Mouse (Mus musculus) liver, postnatal 0 days (tissue): ENCODE measurements around the gene Ttll12. TPM values are rescaled to one million over a fixed set of nuclear protein-coding genes. Genes with fewer than 3 reads are reported as not detected.
A peak's percentile ranks its signal among the peaks of the same experiment; 100 is the strongest.

Experiments
- ATAC-seq: fragments of 200-750 bp; cut with Nextera tagmentation; 2 replicates; pipeline ENCODE4 v1.8.0; 2017; ENCODE audit warnings: mild to moderate bottlenecking, moderate library complexity
- DNase-seq: peaks from one replicate; pipeline ENCODE4 v3.0.0-alpha.2; 2016
- H3K27ac ChIP-seq: fragments of 300-500 bp; sonication (generic); 2 replicates; pipeline ENCODE4 v1.5.1; 2014; ENCODE audit warnings: antibody characterized with exemption, moderate library complexity, mild to moderate bottlenecking, low read depth
- H3K27me3 ChIP-seq: fragments of 300-500 bp; sonication (generic); 2 replicates; pipeline ENCODE4 v1.6.1; 2014; ENCODE audit warnings: low read length, control low read depth, mixed read lengths; ENCODE audit not compliant: insufficient read depth
- H3K36me3 ChIP-seq: fragments of 300-500 bp; sonication (generic); replicated peaks from 2 replicates; pipeline ENCODE4 v1.6.1; 2014; ENCODE audit warnings: mild to moderate bottlenecking, control low read depth, low read length, moderate library complexity, mixed read lengths; ENCODE audit not compliant: insufficient read depth
- H3K4me1 ChIP-seq: fragments of 300-500 bp; sonication (generic); 2 replicates; pipeline ENCODE4 v1.6.1; 2014; ENCODE audit warnings: antibody characterized with exemption, mild to moderate bottlenecking, control low read depth; ENCODE audit not compliant: insufficient read depth
- H3K4me2 ChIP-seq: fragments of 300-500 bp; sonication (generic); 2 replicates; pipeline ENCODE4 v1.6.1; 2014; ENCODE audit warnings: low read depth, mild to moderate bottlenecking, low read length, moderate library complexity, mixed read lengths
- H3K4me3 ChIP-seq: fragments of 300-500 bp; sonication (generic); 2 replicates; pipeline ENCODE4 v1.5.1; 2014; ENCODE audit warnings: low read depth, low read length
- H3K9ac ChIP-seq: fragments of 300-500 bp; sonication (generic); replicated peaks from 2 replicates; pipeline ENCODE4 v1.6.1; 2014; ENCODE audit warnings: mild to moderate bottlenecking, moderate library complexity
- H3K9me3 ChIP-seq: fragments of 300-500 bp; sonication (generic); 2 replicates; pipeline ENCODE4 v1.6.1; 2016; ENCODE audit warnings: mild to moderate bottlenecking, control low read depth, low read length, mixed read lengths
- CTCF ChIP-seq: sonication (generic); IDR thresholded peaks from 2 replicates; pipeline ENCODE4 v1.5.1; 2016; ENCODE audit warnings: antibody characterized with exemption, low read depth
- EP300 ChIP-seq: IDR thresholded peaks from 2 replicates; pipeline ENCODE4 v1.6.1; 2016; ENCODE audit warnings: antibody characterized with exemption, low read depth, mild to moderate bottlenecking
- WGBS: fragments of 180-500 bp; shearing (Covaris S2); extraction: QIAGEN DNeasy Blood & Tissue Kit; methylation state at CpG from one replicate; pipeline ENCODE4 v1.1.7; 2014; ENCODE audit not compliant: insufficient replicate concordance; 5-methylcytosine and 5-hydroxymethylcytosine counted together
- polyA plus RNA-seq: library from polyadenylated mRNA; unstranded; fragments of >200 nt; fragmentation: Nextera tagmentation; extraction: Ambion mirVana; gene quantifications from 2 replicates; pipeline ENCODE4 v1.2.1, GENCODE M21; 2015

The Ttll12 gene
- polyA plus RNA-seq, 1 experiment from 2014 or later = 12.9 TPM

GRCm38 (mm10) chr15:83575543-83575942 is 19.4 kb downstream of the Ttll12 start:
- H3K9me3 ChIP-seq = no peaks in the 10 kb centered on the region
- no peak overlapping the region for H3K9ac ChIP-seq
- H3K27me3 ChIP-seq = no peaks in the 10 kb centered on the region
- TF ChIP-seq EP300 (no peak), CTCF (no peak)
- 88% methylated on average over 8 of the region's 8 CpGs for WGBS
- H3K4me3 ChIP-seq = no peak overlapping the region
- no peak overlapping the region for H3K27ac ChIP-seq
- ATAC-seq (no peak), DNase-seq (no peak)
- peaks cover 9% of the 10 kb centered on the region for H3K4me1 ChIP-seq
- H3K36me3 ChIP-seq = peaks cover 79% of the 10 kb centered on the region
- no peak overlapping the region for H3K4me2 ChIP-seq

GRCm38 (mm10) chr15:83574731-83575351 is 20.1 kb downstream of the Ttll12 start:
- Histone ChIP-seq H3K4me2 (no peak overlapping the region), H3K4me1 (peaks cover 9% of the 10 kb centered on the region), H3K27ac (no peak overlapping the region), H3K9me3 (no peaks in the 10 kb centered on the region), H3K4me3 (no peak overlapping the region), H3K27me3 (no peaks in the 10 kb centered on the region), H3K36me3 (peaks cover 72% of the 10 kb centered on the region), H3K9ac (no peak overlapping the region)
- WGBS = 78% methylated on average over 6 of the region's 6 CpGs
- ATAC-seq (no peak), DNase-seq (no peak)
- no peak for TF ChIP-seq EP300
- TF ChIP-seq CTCF = no peak

DNA sequence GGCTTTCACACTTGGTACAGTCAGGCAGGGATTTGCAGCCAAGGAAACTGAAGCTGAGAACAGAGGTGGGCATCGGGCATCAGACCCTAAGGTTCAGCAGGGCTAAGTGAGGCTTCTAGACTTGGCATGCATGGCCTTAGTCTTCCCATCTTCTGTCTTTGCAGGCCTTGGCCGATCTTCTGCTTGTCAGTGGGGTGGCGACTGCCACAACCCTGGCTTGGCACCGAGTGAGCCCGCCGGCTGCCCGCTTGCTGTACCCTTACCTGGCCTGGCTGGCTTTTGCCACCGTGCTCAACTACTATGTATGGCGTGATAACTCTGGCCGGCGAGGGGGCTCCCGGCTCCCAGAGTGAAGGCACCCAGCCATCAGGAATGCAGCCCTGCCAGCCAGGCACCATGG is 21.4 kb downstream of the Ttll12 start:
- Histone ChIP-seq H3K27ac (no peak overlapping the region), H3K4me3 (no peak overlapping the region), H3K36me3 (peaks cover 63% of the 10 kb centered on the region), H3K4me2 (no peak overlapping the region), H3K9ac (no peak overlapping the region), H3K9me3 (no peaks in the 10 kb centered on the region), H3K4me1 (peaks cover 9% of the 10 kb centered on the region), H3K27me3 (no peaks in the 10 kb centered on the region)
- DNase-seq (no peak), ATAC-seq (no peak)
- no peak for TF ChIP-seq CTCF
- TF ChIP-seq EP300 = no peak
- WGBS = 90% methylated on average over 12 of the region's 12 CpGs

DNA sequence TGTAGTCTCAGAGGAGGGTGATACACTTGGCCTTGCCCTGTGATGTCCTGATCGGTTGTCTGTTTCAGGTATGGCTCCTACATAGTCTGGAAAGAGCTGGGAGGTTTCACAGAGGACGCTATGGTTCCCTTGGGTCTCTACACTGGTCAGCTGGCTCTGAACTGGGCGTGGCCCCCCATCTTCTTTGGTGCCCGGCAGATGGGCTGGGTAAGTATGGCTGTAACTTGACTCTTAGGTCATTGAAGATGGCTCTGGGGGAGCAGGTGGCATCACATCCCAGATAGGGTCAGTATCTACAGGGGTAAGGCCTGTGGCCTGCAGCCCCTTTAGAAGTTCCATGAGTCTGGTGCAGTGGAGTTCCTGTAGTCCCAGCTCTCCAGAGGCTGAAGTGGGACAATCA is 22.8 kb downstream of the Ttll12 start:
- peaks cover 52% of the 10 kb centered on the region for H3K36me3 ChIP-seq
- 81% methylated on average over 4 of the region's 4 CpGs for WGBS
- H3K4me2 ChIP-seq = no peak overlapping the region
- TF ChIP-seq CTCF (no peak), EP300 (no peak)
- DNase-seq = no peak
- no peak for ATAC-seq
- H3K9ac ChIP-seq = no peak overlapping the region
- H3K9me3 ChIP-seq = no peaks in the 10 kb centered on the region
- H3K4me1 ChIP-seq = peaks cover 9% of the 10 kb centered on the region
- no peaks in the 10 kb centered on the region for H3K27me3 ChIP-seq
- no peak overlapping the region for H3K4me3 ChIP-seq
- peak overlapping the region; percentile 74 for H3K27ac ChIP-seq

DNA sequence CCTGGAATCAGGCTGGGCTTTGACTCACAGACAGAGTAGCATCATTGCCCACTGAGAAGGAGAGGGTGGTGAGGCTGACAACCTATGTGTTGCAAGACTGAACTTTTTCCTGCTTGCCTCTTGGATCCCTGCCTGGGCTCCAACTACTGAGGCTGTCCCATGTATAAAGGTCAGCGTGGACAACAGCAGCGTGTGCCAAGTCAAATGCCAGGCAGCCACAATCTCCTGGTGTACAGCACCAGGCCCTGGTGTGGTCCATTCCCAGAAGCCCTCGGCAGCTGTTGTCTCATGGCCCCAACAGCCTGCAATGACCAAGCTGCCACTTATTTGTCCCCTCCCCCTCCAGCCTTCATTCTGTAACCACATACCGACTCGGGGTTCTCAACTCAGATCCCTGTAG is 23.3 kb downstream of the Ttll12 start:
- TF ChIP-seq CTCF (no peak), EP300 (no peak)
- peak; percentile 85 for ATAC-seq
- H3K9ac ChIP-seq = no peak overlapping the region
- peak overlapping the region; percentile 74 for H3K27ac ChIP-seq
- no peak overlapping the region for H3K4me2 ChIP-seq
- WGBS = 64% methylated on average over 5 of the region's 5 CpGs
- H3K36me3 ChIP-seq = peaks cover 47% of the 10 kb centered on the region
- H3K4me3 ChIP-seq = no peak overlapping the region
- H3K4me1 ChIP-seq = peaks cover 9% of the 10 kb centered on the region
- no peaks in the 10 kb centered on the region for H3K27me3 ChIP-seq
- no peaks in the 10 kb centered on the region for H3K9me3 ChIP-seq
- DNase-seq = peak; percentile 65

DNA sequence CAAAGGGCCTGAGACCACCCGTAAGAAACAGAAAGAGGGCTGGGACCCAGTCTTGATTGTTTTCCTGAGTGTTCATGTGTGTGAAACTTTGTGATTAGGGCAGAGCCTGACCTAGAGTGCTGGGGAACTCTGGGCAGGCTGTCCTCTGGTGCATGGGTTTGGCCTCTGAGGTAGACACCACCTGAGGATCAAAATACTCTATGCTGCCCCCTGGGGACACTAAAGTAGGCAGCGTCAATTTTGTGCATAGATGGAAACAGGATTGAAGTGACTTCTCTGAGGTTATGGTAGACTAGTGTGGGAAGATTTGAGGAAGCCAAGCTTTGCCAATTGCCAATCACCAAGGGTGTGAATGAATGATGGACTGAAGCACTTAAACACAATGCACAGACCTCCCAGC is 24.3 kb downstream of the Ttll12 start:
- WGBS = 61% methylated on average over 2 of the region's 2 CpGs
- peaks cover 38% of the 10 kb centered on the region for H3K36me3 ChIP-seq
- no peak overlapping the region for H3K4me3 ChIP-seq
- H3K27ac ChIP-seq = no peak overlapping the region
- TF ChIP-seq EP300 (no peak), CTCF (peak; percentile 67)
- no peak overlapping the region for H3K4me2 ChIP-seq
- no peaks in the 10 kb centered on the region for H3K9me3 ChIP-seq
- ATAC-seq = no peak
- H3K4me1 ChIP-seq = peaks cover 16% of the 10 kb centered on the region
- H3K27me3 ChIP-seq = no peaks in the 10 kb centered on the region
- no peak for DNase-seq
- H3K9ac ChIP-seq = no peak overlapping the region

- H3K27ac ChIP-seq = no peak overlapping the region
- no peaks in the 10 kb centered on the region for H3K9me3 ChIP-seq
- peaks cover 25% of the 10 kb centered on the region for H3K4me1 ChIP-seq
- TF ChIP-seq EP300 (no peak), CTCF (no peak)
- H3K27me3 ChIP-seq = no peaks in the 10 kb centered on the region
- ATAC-seq (no peak), DNase-seq (no peak)
- peaks cover 29% of the 10 kb centered on the region for H3K36me3 ChIP-seq
- WGBS = 65% methylated on average over 11 of the region's 11 CpGs
- no peak overlapping the region for H3K4me3 ChIP-seq
- H3K9ac ChIP-seq = no peak overlapping the region
- no peak overlapping the region for H3K4me2 ChIP-seq
Measured at GRCm38 (mm10) chr15:83569682-83570081, 25.3 kb downstream of the Ttll12 start.
